Mouse (Mus musculus): Measurements from ENCODE around the gene Sh2b3.

- no peak for TF ChIP-seq CTCF (IDR thresholded peaks at IDR 0.05; ENCODE audit: low read depth)
- no peak for TF ChIP-seq EP300 (IDR thresholded peaks at IDR 0.05; ENCODE audit: low read depth)
These were observed 23.7 kb downstream of the Sh2b3 start for GRCm38 (mm10) chr5:121813744-121814143.

All from liver, embryonic 14.5 days (tissue).